Mouse (Mus musculus) heart, postnatal 10 days (tissue): ENCODE data around the gene Pld6. TPM values are rescaled to one million over a fixed set of nuclear protein-coding genes. Genes with fewer than 3 reads are reported as not detected.
A peak's percentile ranks its signal among the peaks of the same experiment; 100 is the strongest.

Source experiments
- DNase-seq, 2 experiments: peaks; one replicate each; pipeline ENCODE4 v3.0.0; 2021
- intact Hi-C: fragments of 180-260 bp; cut with DNase I; formaldehyde crosslinking; loops from one replicate; pipeline ENCODE4 v1.15.1; 2025
- total RNA-seq, 2 experiments: library from RNA; stranded (reverse); gene quantifications; 2 replicates each; pipeline ENCODE4 v1.2.3; 2021

The Pld6 gene
- total RNA-seq = 1 to 10 TPM in 1 of 2 experiments, under 1 TPM in 1; 0.82 to 1.9 TPM

GRCm38 (mm10) chr11:59787199-59787781, at the start of gene Pld6:
Gene Pld6, minus strand, starts transcription at chr11:59787645.
- DNase-seq = peak; percentile 67 to 74
- intact Hi-C loops = no loop called here

GRCm38 (mm10) chr11:59821625-59822024, 34.2 kb upstream of the Pld6 start:
- no peak for DNase-seq
- intact Hi-C loops = no loop called here

GRCm38 (mm10) chr11:59817916-59818315, 30.5 kb upstream of the Pld6 start:
- DNase-seq = no peak
- intact Hi-C loops = no loop called here

- no peak for DNase-seq
- intact Hi-C loops = no loop called here
Measured at GRCm38 (mm10) chr11:59815482-59816065, 28.1 kb upstream of the Pld6 start.

GRCm38 (mm10) chr11:59814936-59815335, 27.5 kb upstream of the Pld6 start:
- no peak for DNase-seq
- intact Hi-C loops = no loop called here

- intact Hi-C loops = no loop called here
- no peak for DNase-seq
Measured at GRCm38 (mm10) chr11:59814311-59814710, 26.9 kb upstream of the Pld6 start.

- intact Hi-C loops = no loop called here
- no peak for DNase-seq
Measured at GRCm38 (mm10) chr11:59813276-59813675, 25.8 kb upstream of the Pld6 start.

- peak; percentile 12 to 28 for DNase-seq
- intact Hi-C loops = no loop called here
Measured at GRCm38 (mm10) chr11:59811211-59811610, 23.8 kb upstream of the Pld6 start.

GRCm38 (mm10) chr11:59810480-59811158, 23.2 kb upstream of the Pld6 start:
- DNase-seq = peak in 1 of 2 experiments; percentile 6
- intact Hi-C loops = no loop called here

GRCm38 (mm10) chr11:59809670-59810474, 22.4 kb upstream of the Pld6 start, which contains the start of gene Flcn:
Gene Flcn, minus strand, starts transcription at chr11:59810016.
- peak; percentile 89 to 90 for DNase-seq
- intact Hi-C loops = loop anchor here (2.0 kb wide), 1 partner anchor 31 kb away; no protein-coding TSS in a partner anchor

GRCm38 (mm10) chr11:59809071-59809669, 21.7 kb upstream of the Pld6 start:
- intact Hi-C loops = loop anchor here (2.0 kb wide), 1 partner anchor 30 kb away; no protein-coding TSS in a partner anchor
- DNase-seq = peak; percentile 74

GRCm38 (mm10) chr11:59808170-59808960, 20.9 kb upstream of the Pld6 start:
- DNase-seq = no peak
- intact Hi-C loops = loop anchor here (2.0 kb wide), 1 partner anchor 30 kb away; no protein-coding TSS in a partner anchor

- DNase-seq = no peak
- intact Hi-C loops = no loop called here
Measured at GRCm38 (mm10) chr11:59805656-59806055, 18.2 kb upstream of the Pld6 start.

- DNase-seq = no peak
- intact Hi-C loops = no loop called here
Measured at GRCm38 (mm10) chr11:59805256-59805655, 17.8 kb upstream of the Pld6 start.

GRCm38 (mm10) chr11:59804409-59805110, 17.1 kb upstream of the Pld6 start:
- DNase-seq = peak in 1 of 2 experiments; percentile 19
- intact Hi-C loops = no loop called here

GRCm38 (mm10) chr11:59803516-59803915, 16.1 kb upstream of the Pld6 start:
- intact Hi-C loops = no loop called here
- DNase-seq = no peak

GRCm38 (mm10) chr11:59801881-59802280, 14.4 kb upstream of the Pld6 start:
- intact Hi-C loops = no loop called here

GRCm38 (mm10) chr11:59800412-59800811, 13.0 kb upstream of the Pld6 start:
- intact Hi-C loops = no loop called here
- DNase-seq = no peak

More at GRCm38 (mm10) chr11:59801881-59802280, 14.4 kb upstream of the Pld6 start:
- no peak for DNase-seq

GRCm38 (mm10) chr11:59793390-59793789, 5.9 kb upstream of the Pld6 start:
- DNase-seq = no peak
- intact Hi-C loops = no loop called here
